Mouse (Mus musculus): ENCODE measurements around the gene Depp1. TPM values are rescaled to one million over a fixed set of nuclear protein-coding genes. Genes with fewer than 3 reads are reported as not detected.
"Not testable (repeated sequence)": the region's sequence is repeated elsewhere in the genome, so short reads cannot be mapped to it uniquely, and the experiment has no call there.

Depp1 gene
- total RNA-seq (2014; rRNA removed): 6.8 and 27.5 TPM in 2 replicates
- polyA plus RNA-seq (2015; fragmentation: Nextera tagmentation; extraction: Ambion mirVana): 4.2 and 4.8 TPM in 2 replicates

DNA sequence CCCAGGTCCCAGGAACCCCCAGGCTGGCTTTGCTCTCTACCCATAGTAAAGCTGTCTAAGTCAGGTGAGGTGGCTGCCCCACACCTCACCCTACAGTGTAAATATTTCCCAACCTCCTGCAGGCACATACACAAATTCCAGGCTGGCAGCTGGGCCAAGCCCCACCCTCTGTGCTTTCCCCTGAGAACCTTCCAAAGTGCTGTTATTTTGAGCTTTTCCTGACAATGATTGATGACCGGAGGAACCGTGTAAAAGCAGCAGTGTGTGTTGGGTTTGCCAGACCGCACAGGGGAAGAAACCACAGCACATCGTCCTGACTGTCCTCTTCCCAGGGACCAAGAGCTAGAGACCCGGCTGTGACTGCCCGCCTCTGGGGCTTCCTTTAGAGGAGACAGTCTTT, at the start of gene Depp1:
Depp1 (plus strand) TSS at position 204 of the 400 bp plus-strand sequence.
- Histone ChIP-seq H3K9me3 (ENCODE audit: low read length) (no peaks in the 10 kb centered on the region), H3K36me3 (ENCODE audit: insufficient read depth, low read length) (no peaks in the 10 kb centered on the region; the same call in 1 of the 2 replicates), H3K4me2 (ENCODE audit: low read depth, low read length) (peak within 1 kb of the TSS; percentile 22; the same call in 1 of the 2 replicates), H3K27me3 (ENCODE audit: insufficient read depth, low read length) (no peaks in the 10 kb centered on the region), H3K4me3 (ENCODE audit: low read length) (no peak within 1 kb of the TSS), H3K4me1 (ENCODE audit: insufficient read depth, low read length) (no peaks in the 10 kb centered on the region), H3K9ac (replicated peaks; ENCODE audit: low read length) (no peak within 1 kb of the TSS), H3K27ac (no peak within 1 kb of the TSS)
- DNase-seq (ENCODE audit: low spot score) (peak; percentile 30), ATAC-seq (no peak)
- no peak for TF ChIP-seq CTCF (IDR thresholded peaks at IDR 0.05; ENCODE audit: low read depth)
- WGBS: 41% methylated on average over 6 of the region's 6 CpGs

DNA sequence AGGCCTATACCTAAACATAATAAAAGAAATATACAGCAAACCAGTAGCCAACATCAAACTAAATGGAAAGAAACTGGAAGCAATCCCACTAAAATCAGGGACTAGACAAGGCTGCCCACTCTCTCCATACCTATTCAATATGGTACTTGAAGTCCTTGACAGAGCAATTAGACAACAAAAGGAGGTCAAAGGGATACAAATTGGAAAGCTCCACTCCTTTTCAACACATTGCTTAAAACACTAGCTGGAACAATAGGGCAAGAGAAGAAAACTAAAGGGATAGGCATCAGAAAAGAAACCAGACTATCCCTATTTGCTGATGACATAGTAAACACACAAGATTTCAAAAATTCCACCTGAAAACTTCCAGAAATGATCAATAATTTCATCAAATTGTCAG, 49.4 kb upstream of the Depp1 start:
- not testable (repeated sequence) for H3K4me1 ChIP-seq (ENCODE audit: insufficient read depth, low read length); ATAC-seq; H3K4me2 ChIP-seq (ENCODE audit: low read depth, low read length); H3K36me3 ChIP-seq (ENCODE audit: insufficient read depth, low read length); H3K27me3 ChIP-seq (ENCODE audit: insufficient read depth, low read length); H3K4me3 ChIP-seq (ENCODE audit: low read length); H3K27ac ChIP-seq; H3K9ac ChIP-seq (replicated peaks; ENCODE audit: low read length); H3K9me3 ChIP-seq (ENCODE audit: low read length); DNase-seq (ENCODE audit: low spot score)

DNA sequence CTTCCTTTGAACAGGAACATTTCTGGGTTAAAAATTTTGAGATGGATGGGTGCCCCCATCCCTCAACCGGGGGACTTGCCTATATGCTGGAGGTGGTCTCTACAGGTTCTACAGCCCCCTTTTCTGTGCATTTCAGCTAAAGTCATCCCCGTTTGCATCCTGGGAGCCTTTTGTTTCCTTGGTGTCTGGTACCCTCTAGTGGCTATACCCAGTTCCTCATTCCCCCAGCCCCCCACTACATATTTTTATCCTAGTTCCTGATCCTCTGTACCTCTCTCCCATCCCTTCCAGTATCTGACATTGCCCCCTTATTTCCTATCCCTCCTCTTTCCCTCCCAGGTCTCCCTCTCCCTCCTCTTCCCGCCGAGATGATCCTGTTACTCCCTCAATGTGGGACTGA, 43.2 kb upstream of the Depp1 start:
- ATAC-seq: no peak
- no peak overlapping the region for H3K4me2 ChIP-seq (ENCODE audit: low read depth, low read length)
- TF ChIP-seq CTCF (IDR thresholded peaks at IDR 0.05; ENCODE audit: low read depth): peak; percentile 43
- DNase-seq (ENCODE audit: low spot score): no peak
- no peaks in the 10 kb centered on the region for H3K36me3 ChIP-seq (ENCODE audit: insufficient read depth, low read length)
- WGBS: 49% methylated on average over 4 of the region's 4 CpGs
- no peaks in the 10 kb centered on the region for H3K27me3 ChIP-seq (ENCODE audit: insufficient read depth, low read length)
- H3K9ac ChIP-seq (replicated peaks; ENCODE audit: low read length): no peak overlapping the region
- H3K4me1 ChIP-seq (ENCODE audit: insufficient read depth, low read length): no peaks in the 10 kb centered on the region
- no peaks in the 10 kb centered on the region for H3K9me3 ChIP-seq (ENCODE audit: low read length)
- no peak overlapping the region for H3K4me3 ChIP-seq (ENCODE audit: low read length)
- no peak overlapping the region for H3K27ac ChIP-seq

DNA sequence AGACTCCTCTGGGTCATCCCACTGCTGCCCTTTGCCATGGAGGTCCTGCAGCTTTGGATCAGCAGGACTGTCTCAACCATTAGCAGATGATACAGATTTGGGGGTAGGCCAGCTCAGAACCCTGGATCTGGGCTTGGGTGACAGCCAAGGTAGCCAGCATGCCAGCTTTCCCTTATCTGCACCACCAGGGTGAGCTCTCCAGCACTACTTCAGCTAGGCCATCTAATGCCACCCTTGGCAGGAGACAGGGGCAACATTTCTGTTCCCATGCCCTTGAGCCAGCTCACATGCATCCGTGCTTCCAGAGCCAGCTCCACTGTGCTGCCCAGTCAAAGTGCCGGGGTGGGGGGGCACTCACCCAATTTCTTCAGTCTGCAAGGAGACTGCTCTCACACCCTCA, 34.7 kb upstream of the Depp1 start:
- no peaks in the 10 kb centered on the region for H3K4me1 ChIP-seq (ENCODE audit: insufficient read depth, low read length)
- H3K27ac ChIP-seq: no peak overlapping the region
- H3K9me3 ChIP-seq (ENCODE audit: low read length): no peaks in the 10 kb centered on the region
- no peaks in the 10 kb centered on the region for H3K27me3 ChIP-seq (ENCODE audit: insufficient read depth, low read length)
- H3K9ac ChIP-seq (replicated peaks; ENCODE audit: low read length): no peak overlapping the region
- ATAC-seq (no peak), DNase-seq (ENCODE audit: low spot score) (no peak)
- whole genome bisulfite sequencing: 96% methylated on average over 2 of the region's 2 CpGs
- no peak overlapping the region for H3K4me3 ChIP-seq (ENCODE audit: low read length)
- TF ChIP-seq CTCF (IDR thresholded peaks at IDR 0.05; ENCODE audit: low read depth): no peak
- no peak overlapping the region for H3K4me2 ChIP-seq (ENCODE audit: low read depth, low read length)
- no peaks in the 10 kb centered on the region for H3K36me3 ChIP-seq (ENCODE audit: insufficient read depth, low read length)

DNA sequence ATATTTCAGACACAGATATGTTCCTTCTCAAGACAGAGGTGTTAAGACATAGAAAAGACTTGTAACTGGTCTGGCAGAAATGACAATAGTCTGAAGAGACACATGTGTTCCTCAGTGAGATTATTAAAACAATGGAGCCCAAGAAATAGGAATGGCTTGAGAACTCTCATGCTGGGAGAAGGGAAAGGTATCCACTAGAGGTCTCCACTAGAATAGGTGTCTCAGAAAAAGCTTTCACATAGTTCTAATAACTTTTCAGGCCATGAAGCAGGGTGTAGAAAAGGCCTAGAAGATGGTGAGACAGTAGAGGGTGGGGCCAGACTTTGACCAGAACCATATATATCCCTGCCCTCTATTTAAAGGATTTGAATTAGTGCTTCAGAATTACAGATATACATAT, 32.3 kb upstream of the Depp1 start:
- no peaks in the 10 kb centered on the region for H3K36me3 ChIP-seq (ENCODE audit: insufficient read depth, low read length)
- no peaks in the 10 kb centered on the region for H3K9me3 ChIP-seq (ENCODE audit: low read length)
- no peak overlapping the region for H3K4me3 ChIP-seq (ENCODE audit: low read length)
- H3K27ac ChIP-seq: no peak overlapping the region
- no peak overlapping the region for H3K9ac ChIP-seq (replicated peaks; ENCODE audit: low read length)
- no peak for ATAC-seq
- no peak for TF ChIP-seq CTCF (IDR thresholded peaks at IDR 0.05; ENCODE audit: low read depth)
- no peak for DNase-seq (ENCODE audit: low spot score)
- H3K4me2 ChIP-seq (ENCODE audit: low read depth, low read length): no peak overlapping the region
- H3K27me3 ChIP-seq (ENCODE audit: insufficient read depth, low read length): no peaks in the 10 kb centered on the region
- H3K4me1 ChIP-seq (ENCODE audit: insufficient read depth, low read length): no peaks in the 10 kb centered on the region

DNA sequence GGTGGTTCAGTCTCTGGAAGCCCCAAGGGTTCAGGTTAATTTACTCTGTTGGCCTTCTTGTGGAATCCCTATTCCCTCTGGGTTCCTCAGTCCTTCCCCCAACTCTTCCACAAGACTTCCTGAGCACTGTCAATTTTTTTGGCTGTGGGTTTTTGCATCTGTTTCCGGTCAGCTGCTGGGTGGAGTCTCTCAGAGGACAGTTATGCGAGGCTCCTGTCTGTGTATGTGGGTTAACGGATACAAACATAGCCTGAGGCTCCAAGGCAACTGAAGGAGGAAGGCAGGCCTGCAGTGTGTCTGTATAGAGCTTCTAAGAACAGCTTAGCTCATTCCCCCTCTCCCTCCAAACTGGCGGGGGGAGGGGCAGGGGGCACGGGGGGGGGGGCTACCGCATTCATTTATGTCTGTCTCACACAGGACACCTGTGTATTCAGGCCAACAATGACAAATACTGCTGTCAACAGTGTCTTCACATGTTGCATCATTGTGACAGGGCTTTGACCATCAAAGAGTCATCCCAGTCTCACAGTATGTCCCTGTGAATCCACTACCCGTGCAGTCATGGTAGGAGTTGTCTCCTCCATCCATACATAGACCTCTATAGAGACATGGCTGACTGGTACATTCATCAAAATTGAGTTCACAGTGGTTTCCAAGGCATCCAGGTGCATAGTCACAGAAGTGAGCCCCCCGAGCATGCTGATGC, 28.9 kb upstream of the Depp1 start:
- peaks cover 4% of the 10 kb centered on the region; the same call in 1 of the 2 replicates for H3K36me3 ChIP-seq (ENCODE audit: insufficient read depth, low read length)
- H3K27ac ChIP-seq: no peak overlapping the region
- 66% methylated on average over 8 of the region's 8 CpGs for WGBS
- H3K4me2 ChIP-seq (ENCODE audit: low read depth, low read length): no peak overlapping the region
- ATAC-seq (no peak), DNase-seq (ENCODE audit: low spot score) (no peak)
- no peak for TF ChIP-seq CTCF (IDR thresholded peaks at IDR 0.05; ENCODE audit: low read depth)
- H3K9ac ChIP-seq (replicated peaks; ENCODE audit: low read length): no peak overlapping the region
- H3K4me3 ChIP-seq (ENCODE audit: low read length): no peak overlapping the region
- H3K9me3 ChIP-seq (ENCODE audit: low read length): no peaks in the 10 kb centered on the region
- no peaks in the 10 kb centered on the region for H3K27me3 ChIP-seq (ENCODE audit: insufficient read depth, low read length)
- no peaks in the 10 kb centered on the region for H3K4me1 ChIP-seq (ENCODE audit: insufficient read depth, low read length)

DNA sequence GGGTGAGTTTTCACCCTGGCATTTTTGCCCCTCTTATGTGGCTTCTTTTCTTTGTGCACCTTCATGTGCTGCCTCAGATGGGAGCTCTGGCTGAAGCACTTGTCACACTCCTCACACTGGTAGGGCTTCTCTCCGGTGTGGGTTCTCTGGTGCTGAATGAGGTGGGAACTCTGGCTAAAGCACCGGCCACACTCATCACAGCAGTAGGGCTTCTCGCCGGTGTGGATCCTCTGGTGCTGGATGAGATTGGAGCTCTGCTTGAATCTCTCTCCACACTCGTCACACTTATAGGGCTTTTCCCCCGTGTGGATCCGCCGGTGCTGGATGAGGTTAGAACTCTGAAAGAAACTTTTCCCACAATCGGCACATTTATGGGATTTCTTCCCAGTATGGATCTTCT, 24.0 kb upstream of the Depp1 start:
- H3K36me3 ChIP-seq (ENCODE audit: insufficient read depth, low read length); H3K9me3 ChIP-seq (ENCODE audit: low read length); H3K27me3 ChIP-seq (ENCODE audit: insufficient read depth, low read length); H3K27ac ChIP-seq; ATAC-seq; H3K9ac ChIP-seq (replicated peaks; ENCODE audit: low read length); H3K4me1 ChIP-seq (ENCODE audit: insufficient read depth, low read length); H3K4me3 ChIP-seq (ENCODE audit: low read length); DNase-seq (ENCODE audit: low spot score); H3K4me2 ChIP-seq (ENCODE audit: low read depth, low read length): not testable (repeated sequence)
- WGBS: 95% methylated on average over 9 of the region's 9 CpGs

Measured in hindbrain, postnatal 0 days (tissue).